Mouse (Mus musculus): ENCODE results near the gene Tmem119.

Tmem119 gene

DNA sequence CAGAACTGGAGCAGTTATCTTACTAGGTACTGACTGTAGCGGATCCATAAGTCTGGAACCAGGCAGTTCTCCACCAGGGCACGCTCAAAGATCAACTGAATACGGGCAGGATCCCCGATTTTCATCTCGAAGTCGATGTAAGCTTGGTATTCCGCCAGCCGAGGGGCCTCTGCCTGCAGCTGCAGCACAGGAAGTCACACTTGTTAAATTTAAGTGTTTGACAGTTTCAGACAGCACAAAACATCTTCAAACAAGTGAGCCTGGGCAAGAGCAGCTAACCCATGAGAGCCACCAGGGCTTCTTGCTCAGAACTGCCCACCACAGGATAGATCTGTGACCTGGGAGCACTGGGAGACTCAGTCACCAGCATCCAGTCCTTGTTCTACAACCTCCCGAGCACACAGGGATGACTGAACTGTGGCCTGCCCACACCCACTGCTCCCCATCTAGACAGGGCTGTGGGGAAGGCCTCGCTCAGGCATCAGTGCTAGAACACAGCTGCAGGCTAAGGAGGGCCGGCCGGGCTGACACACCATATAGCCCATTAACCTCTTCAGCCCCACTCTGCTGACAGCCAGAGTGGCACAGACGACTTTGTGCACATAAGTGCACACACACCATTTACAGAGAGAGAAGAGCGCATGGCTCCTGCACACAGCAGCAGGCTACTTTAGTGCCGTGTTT lies 44.8 kb downstream of the Tmem119 start:
- DNase-seq, result no peak

DNA sequence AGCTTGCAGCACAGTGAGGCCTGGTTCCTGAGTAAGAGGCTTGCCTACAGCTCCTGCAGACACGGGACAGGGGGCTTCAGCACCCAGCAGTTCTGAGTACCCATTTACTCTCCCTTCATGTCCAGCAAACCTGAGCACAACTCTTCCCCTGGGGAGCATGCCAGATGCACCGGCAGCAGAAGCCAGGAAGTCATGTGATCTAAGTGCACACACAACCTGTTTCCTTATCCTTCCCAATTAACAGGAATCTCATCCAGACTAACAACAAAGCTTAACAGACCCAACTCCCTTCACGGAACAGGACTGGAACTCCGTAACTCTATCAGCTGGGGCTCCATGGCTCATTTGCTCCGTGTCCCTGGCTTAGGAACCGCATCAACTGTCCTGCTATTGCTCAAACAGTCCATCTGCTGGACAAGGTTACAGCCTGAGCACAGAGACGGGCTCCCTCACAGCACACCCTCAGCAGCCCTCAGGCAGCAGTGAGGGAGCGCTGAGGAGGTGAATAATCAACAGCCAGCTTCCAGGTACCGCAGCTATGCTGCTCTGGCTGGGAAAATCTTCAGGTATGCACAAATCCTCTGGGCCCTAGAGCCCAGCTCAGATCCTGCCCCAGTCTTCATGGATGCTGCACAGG lies 48.7 kb downstream of the Tmem119 start:
- no peak for DNase-seq

DNA sequence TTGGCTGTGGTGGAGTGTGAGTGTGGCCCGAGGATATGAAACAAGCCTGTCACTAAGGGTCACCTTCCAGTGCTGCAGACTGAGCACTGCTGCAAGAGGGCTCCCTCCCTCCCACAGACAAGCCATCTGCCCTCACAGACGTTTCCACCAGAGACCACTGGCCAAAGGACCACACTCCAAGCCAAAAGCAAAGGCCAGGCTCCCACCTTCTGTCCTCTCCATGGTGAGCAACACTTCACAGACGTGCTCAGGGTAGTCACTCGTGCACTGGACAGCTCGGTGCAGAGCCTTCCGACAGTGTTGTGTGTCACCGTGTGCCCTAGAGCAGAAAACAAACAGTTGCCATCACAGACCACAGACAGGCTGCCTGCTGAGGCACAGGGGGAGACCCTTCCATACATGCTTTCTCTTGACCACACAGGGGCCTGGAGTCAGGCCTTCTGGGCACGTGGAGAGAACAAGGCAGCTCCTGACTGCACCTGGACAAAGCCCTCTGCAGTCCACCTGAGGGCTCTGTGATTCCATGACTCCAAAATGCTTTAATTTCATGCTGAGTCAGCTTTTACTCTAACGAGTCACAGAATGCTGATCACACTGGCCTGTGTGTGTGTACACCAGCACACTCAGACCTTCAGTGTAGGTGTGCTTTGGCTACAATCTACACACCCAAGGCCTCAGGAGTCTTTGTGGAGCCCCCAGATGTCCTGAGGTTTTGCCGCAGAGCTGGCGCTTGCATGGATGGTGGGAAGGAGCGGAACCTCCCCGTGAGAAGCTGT lies 51.6 kb downstream of the Tmem119 start:
- DNase-seq, result no peak

DNA sequence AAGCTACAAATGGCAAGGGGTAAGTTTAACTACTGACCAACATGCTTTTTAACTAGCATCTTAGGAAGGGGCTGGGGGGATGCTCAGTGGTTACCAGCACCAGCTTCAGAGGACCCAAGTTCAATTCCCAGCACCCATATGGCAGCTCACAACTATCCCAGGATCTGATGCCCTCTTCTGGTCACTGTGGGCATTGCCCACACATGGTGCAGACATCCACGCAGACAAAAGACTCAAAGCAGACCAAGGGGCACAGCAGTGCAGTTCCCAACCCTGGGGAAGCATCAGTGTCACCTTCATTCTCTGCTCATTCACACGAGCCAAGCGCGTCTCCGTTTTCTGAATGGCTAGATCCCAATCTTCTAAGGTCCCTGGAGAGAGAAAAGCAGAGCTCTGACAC lies 52.7 kb downstream of the Tmem119 start:
- no peak for DNase-seq

Data from lung, adult 18-20 months (tissue).